Mouse (Mus musculus) stomach, embryonic 15.5 days (tissue): ENCODE measurements at regions not wholly inside any gene's neighbourhood (a gene's known extent, or its start where the extent isn't known, plus 50 kb on each side); places are given as distances from the start of the nearest gene placed in this dataset.
A peak's percentile ranks its signal among the peaks of the same experiment; 100 is the strongest.

Experiments
- ATAC-seq: fragments of 200-750 bp; cut with Nextera tagmentation; 2 replicates; pipeline ENCODE4 v1.8.0; 2017; ENCODE audit warnings: low read depth, moderate number of reproducible peaks, moderate TSS enrichment; ENCODE audit not compliant: insufficient read depth, low FRiP score
- H3K27ac ChIP-seq: fragments of 300-500 bp; sonication (generic); 2 replicates; pipeline ENCODE4 v1.5.1; 2015; ENCODE audit warnings: mild to moderate bottlenecking, inconsistent platforms
- H3K27me3 ChIP-seq: fragments of 300-500 bp; sonication (generic); replicated peaks from 2 replicates; pipeline ENCODE4 v1.6.1; 2015; ENCODE audit warnings: inconsistent platforms
- H3K36me3 ChIP-seq: fragments of 300-500 bp; sonication (generic); 2 replicates; pipeline ENCODE4 v1.6.1; 2015; ENCODE audit warnings: inconsistent platforms
- H3K4me1 ChIP-seq: fragments of 300-500 bp; sonication (generic); 2 replicates; pipeline ENCODE4 v1.6.1; 2015; ENCODE audit warnings: inconsistent platforms
- H3K4me2 ChIP-seq: fragments of 300-500 bp; sonication (generic); 2 replicates; pipeline ENCODE4 v1.6.1; 2015; ENCODE audit warnings: mild to moderate bottlenecking, inconsistent platforms
- H3K4me3 ChIP-seq: fragments of 300-500 bp; sonication (generic); replicated peaks from 2 replicates; pipeline ENCODE4 v1.5.1; 2015; ENCODE audit warnings: inconsistent platforms
- H3K9ac ChIP-seq: fragments of 300-500 bp; sonication (generic); 2 replicates; pipeline ENCODE4 v1.6.1; 2015; ENCODE audit warnings: inconsistent platforms
- H3K9me3 ChIP-seq: fragments of 300-500 bp; sonication (generic); 2 replicates; pipeline ENCODE4 v1.6.1; 2016; ENCODE audit warnings: inconsistent platforms
- WGBS: fragments of 180-500 bp; shearing (Covaris S2); methylation state at CpG from one replicate; pipeline ENCODE4 v1.1.7; 2015; 5-methylcytosine and 5-hydroxymethylcytosine counted together

DNA sequence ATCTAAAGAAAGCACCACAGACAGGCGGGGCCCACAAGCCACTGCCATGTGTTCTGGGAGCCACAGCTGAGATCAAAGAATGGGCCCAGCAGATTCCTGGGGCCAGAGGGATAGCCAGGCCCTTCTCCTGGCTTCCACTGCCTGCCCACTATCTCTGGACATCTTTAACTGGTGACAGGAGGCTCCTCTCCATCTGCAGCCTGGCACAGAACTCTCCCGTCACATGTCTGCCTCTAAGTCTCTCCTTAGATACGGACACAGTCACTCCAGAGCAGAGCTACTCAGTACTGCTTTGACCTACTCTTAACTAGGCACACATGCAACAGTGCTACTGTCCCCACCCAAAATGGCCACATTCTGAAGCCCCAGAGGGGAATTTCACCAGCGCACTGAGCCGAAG is 234.1 kb upstream of the Dio3 start:
- Histone ChIP-seq H3K27ac (no peak overlapping the region), H3K4me1 (0 out of 2 replicates have a peak, but pooled peaks cover 5% of the 10 kb centered on the region), H3K36me3 (no peaks in the 10 kb centered on the region), H3K9ac (no peak overlapping the region), H3K27me3 (no peaks in the 10 kb centered on the region), H3K4me2 (no peak overlapping the region), H3K4me3 (no peak overlapping the region), H3K9me3 (no peaks in the 10 kb centered on the region)
- ATAC-seq: no peak
- WGBS: 83% methylated on average over 5 of the region's 5 CpGs

DNA sequence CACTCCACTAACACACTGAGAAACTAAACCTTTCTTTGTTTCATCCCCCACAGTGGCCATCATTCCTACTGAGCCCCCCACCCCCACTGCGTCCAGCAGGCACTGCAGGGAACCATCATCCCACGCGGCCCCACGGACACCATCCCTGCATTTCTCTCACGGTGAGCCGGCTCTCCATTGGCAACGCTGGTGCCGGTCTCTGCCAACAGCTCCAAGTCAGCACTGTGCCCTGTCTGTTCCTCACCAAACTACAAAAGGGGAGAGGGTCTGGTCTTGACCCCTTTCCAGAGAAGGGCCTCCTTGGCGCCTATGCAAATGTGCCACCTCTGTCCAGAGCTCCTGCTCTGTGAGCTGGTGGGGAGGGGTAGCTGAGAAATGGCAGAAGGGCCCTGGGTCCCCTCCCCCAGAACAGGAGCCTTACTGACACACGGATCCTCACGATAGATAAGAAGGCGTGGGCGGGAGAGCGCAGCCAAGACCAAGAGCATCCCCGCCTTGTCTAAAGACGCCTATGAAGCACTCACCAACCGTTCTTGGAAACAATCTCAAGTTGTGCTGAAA is 233.0 kb upstream of the Dio3 start:
- WGBS: 72% methylated on average over 17 of the region's 17 CpGs
- no peak for ATAC-seq
- no peaks in the 10 kb centered on the region for H3K27me3 ChIP-seq

GRCm38 (mm10) chr12:110046613-110047012 is 232.3 kb upstream of the Dio3 start:
- no peak overlapping the region for H3K4me3 ChIP-seq
- H3K4me2 ChIP-seq: no peak overlapping the region
- no peaks in the 10 kb centered on the region for H3K9me3 ChIP-seq
- no peak overlapping the region for H3K27ac ChIP-seq
- 0 out of 2 replicates have a peak, but pooled peaks cover 5% of the 10 kb centered on the region for H3K4me1 ChIP-seq
- H3K36me3 ChIP-seq: no peaks in the 10 kb centered on the region
- H3K27me3 ChIP-seq: no peaks in the 10 kb centered on the region
- 89% methylated on average over 9 of the region's 9 CpGs for WGBS
- ATAC-seq: no peak
- no peak overlapping the region for H3K9ac ChIP-seq

More for the DNA sequence above, 233.0 kb upstream of the Dio3 start:
- H3K36me3 ChIP-seq: no peaks in the 10 kb centered on the region
- H3K4me3 ChIP-seq: no peak overlapping the region
- no peak overlapping the region for H3K9ac ChIP-seq
- no peak overlapping the region for H3K4me2 ChIP-seq
- H3K27ac ChIP-seq: no peak overlapping the region
- no peaks in the 10 kb centered on the region for H3K9me3 ChIP-seq
- 0 out of 2 replicates have a peak, but pooled peaks cover 5% of the 10 kb centered on the region for H3K4me1 ChIP-seq

GRCm38 (mm10) chr12:110047466-110048250 is 231.2 kb upstream of the Dio3 start:
- Histone ChIP-seq H3K27me3 (no peaks in the 10 kb centered on the region), H3K4me1 (0 out of 2 replicates have a peak, but pooled peaks cover 5% of the 10 kb centered on the region), H3K4me3 (no peak overlapping the region), H3K36me3 (no peaks in the 10 kb centered on the region), H3K27ac (0 out of 2 replicates have a peak overlapping the region, but pooled peaks have one; percentile 37), H3K9ac (no peak overlapping the region), H3K4me2 (peak overlapping the region; percentile 29), H3K9me3 (no peaks in the 10 kb centered on the region)
- no peak for ATAC-seq
- 35% methylated on average over 16 of the region's 16 CpGs for WGBS

GRCm38 (mm10) chr12:110049154-110049736 is 229.6 kb upstream of the Dio3 start:
- Histone ChIP-seq H3K27me3 (no peaks in the 10 kb centered on the region), H3K36me3 (no peaks in the 10 kb centered on the region), H3K9ac (no peak overlapping the region), H3K4me3 (no peak overlapping the region), H3K9me3 (no peaks in the 10 kb centered on the region), H3K4me1 (0 out of 2 replicates have a peak, but pooled peaks cover 5% of the 10 kb centered on the region), H3K27ac (no peak overlapping the region), H3K4me2 (no peak overlapping the region)
- WGBS: 75% methylated on average over 10 of the region's 10 CpGs
- no peak for ATAC-seq

GRCm38 (mm10) chr12:110059321-110059720 is 219.5 kb upstream of the Dio3 start:
- Histone ChIP-seq H3K4me1 (no peaks in the 10 kb centered on the region), H3K9me3 (no peaks in the 10 kb centered on the region), H3K4me2 (no peak overlapping the region), H3K27ac (no peak overlapping the region), H3K27me3 (no peaks in the 10 kb centered on the region), H3K36me3 (no peaks in the 10 kb centered on the region), H3K4me3 (no peak overlapping the region), H3K9ac (no peak overlapping the region)
- WGBS: 78% methylated on average over 5 of the region's 5 CpGs
- ATAC-seq: no peak

- Histone ChIP-seq H3K9ac (no peak overlapping the region), H3K4me1 (no peaks in the 10 kb centered on the region), H3K36me3 (no peaks in the 10 kb centered on the region), H3K9me3 (no peaks in the 10 kb centered on the region), H3K27me3 (no peaks in the 10 kb centered on the region), H3K4me2 (no peak overlapping the region), H3K27ac (no peak overlapping the region), H3K4me3 (no peak overlapping the region)
- no peak for ATAC-seq
- WGBS: 80% methylated on average over 6 of the region's 6 CpGs
Observed at GRCm38 (mm10) chr12:110061961-110062360, 216.9 kb upstream of the Dio3 start.

- no peak for ATAC-seq
Observed at GRCm38 (mm10) chr12:110063013-110063412, 215.9 kb upstream of the Dio3 start.

DNA sequence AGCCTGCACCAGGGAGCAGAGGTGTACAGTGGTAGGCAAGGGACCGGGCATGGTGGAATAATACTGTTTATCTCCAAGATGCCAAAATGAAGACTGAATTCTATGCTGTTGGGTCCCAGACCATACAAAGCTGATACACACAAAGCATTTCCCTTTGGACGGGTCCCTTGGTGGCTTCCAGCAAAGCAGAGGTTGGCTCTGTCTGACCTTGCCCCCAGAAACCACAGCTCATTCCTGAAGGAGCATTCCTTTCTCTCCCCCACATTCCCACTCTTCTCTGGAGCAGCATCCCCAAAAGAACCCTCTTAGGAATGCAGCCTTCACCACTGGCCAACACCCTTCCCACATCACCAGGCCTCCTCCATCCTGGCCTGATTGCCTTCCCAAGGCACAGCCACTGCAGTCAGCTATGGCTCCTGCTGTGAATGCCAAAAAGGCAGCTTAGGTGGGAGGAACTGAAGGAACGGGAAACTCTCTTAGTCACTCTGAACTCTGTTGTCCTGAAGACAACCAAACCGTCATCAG is 212.4 kb upstream of the Dio3 start:
- Histone ChIP-seq H3K4me2 (no peak overlapping the region), H3K9me3 (no peaks in the 10 kb centered on the region), H3K4me1 (no peaks in the 10 kb centered on the region), H3K27me3 (no peaks in the 10 kb centered on the region), H3K27ac (no peak overlapping the region), H3K9ac (no peak overlapping the region), H3K36me3 (no peaks in the 10 kb centered on the region), H3K4me3 (no peak overlapping the region)
- WGBS: 61% methylated on average over 4 of the region's 4 CpGs
- no peak for ATAC-seq

More at GRCm38 (mm10) chr12:110063013-110063412, 215.9 kb upstream of the Dio3 start:
- H3K4me3 ChIP-seq: no peak overlapping the region
- no peaks in the 10 kb centered on the region for H3K36me3 ChIP-seq
- no peak overlapping the region for H3K9ac ChIP-seq
- no peaks in the 10 kb centered on the region for H3K27me3 ChIP-seq
- H3K27ac ChIP-seq: no peak overlapping the region
- 36% methylated on average over 8 of the region's 8 CpGs for WGBS
- no peak overlapping the region for H3K4me2 ChIP-seq
- H3K4me1 ChIP-seq: no peaks in the 10 kb centered on the region
- H3K9me3 ChIP-seq: no peaks in the 10 kb centered on the region

DNA sequence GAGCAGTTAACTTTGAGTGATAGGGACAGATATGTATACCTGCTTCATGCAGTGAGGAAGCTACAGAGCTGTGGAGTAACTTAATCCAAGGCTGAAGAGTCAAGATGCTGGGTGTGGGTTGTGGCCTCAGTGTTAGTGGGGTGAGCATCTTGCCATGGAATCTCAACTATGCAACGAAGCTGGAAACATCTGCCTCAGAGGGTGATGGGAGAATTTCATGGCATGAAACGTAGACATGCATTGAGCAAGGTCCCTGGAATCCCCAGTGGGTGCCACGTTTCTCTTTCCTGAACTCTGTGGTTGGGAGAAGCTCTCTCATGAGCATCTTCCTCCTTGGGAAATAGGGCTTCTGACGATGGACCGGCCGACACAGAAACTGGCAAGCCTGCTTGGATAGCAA is 208.4 kb upstream of the Dio3 start:
- no peak overlapping the region for H3K4me2 ChIP-seq
- H3K9ac ChIP-seq: no peak overlapping the region
- H3K9me3 ChIP-seq: no peaks in the 10 kb centered on the region
- H3K27ac ChIP-seq: no peak overlapping the region
- no peaks in the 10 kb centered on the region for H3K36me3 ChIP-seq
- ATAC-seq: no peak
- H3K4me1 ChIP-seq: no peaks in the 10 kb centered on the region
- H3K4me3 ChIP-seq: no peak overlapping the region
- H3K27me3 ChIP-seq: no peaks in the 10 kb centered on the region
- WGBS: 81% methylated on average over 6 of the region's 6 CpGs

DNA sequence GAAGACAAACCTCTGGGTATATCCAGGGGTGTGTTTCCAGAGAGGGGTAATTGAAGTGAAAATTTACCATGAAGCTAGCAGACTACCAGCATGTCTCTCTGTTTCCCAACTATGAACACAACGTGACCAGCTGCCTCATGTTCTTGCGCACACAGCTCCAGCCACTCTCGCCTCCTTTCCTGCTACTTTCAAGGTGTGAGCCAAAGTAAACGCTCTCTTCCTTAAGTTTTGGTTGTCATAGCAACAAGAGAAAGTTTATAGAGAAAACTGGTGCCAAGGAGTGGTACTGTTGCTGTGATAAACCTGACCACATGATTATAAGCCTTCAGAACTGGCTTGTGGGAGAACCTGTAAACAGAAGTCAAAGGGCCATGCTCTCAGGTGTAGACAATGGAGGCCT is 207.0 kb upstream of the Dio3 start:
- H3K36me3 ChIP-seq: no peaks in the 10 kb centered on the region
- no peak overlapping the region for H3K4me3 ChIP-seq
- H3K4me1 ChIP-seq: no peaks in the 10 kb centered on the region
- no peak overlapping the region for H3K9ac ChIP-seq
- ATAC-seq: no peak
- no peak overlapping the region for H3K27ac ChIP-seq
- no peaks in the 10 kb centered on the region for H3K9me3 ChIP-seq
- H3K27me3 ChIP-seq: no peaks in the 10 kb centered on the region
- WGBS: 56% methylated on average over 4 of the region's 4 CpGs
- no peak overlapping the region for H3K4me2 ChIP-seq

GRCm38 (mm10) chr12:110074921-110075320 is 203.9 kb upstream of the Dio3 start:
- Histone ChIP-seq H3K4me3 (no peak overlapping the region), H3K9me3 (no peaks in the 10 kb centered on the region), H3K4me2 (no peak overlapping the region), H3K27ac (no peak overlapping the region), H3K36me3 (no peaks in the 10 kb centered on the region), H3K9ac (no peak overlapping the region), H3K4me1 (no peaks in the 10 kb centered on the region), H3K27me3 (no peaks in the 10 kb centered on the region)
- no peak for ATAC-seq
- 66% methylated on average over 8 of the region's 8 CpGs for WGBS
